Mouse (Mus musculus) thymus, postnatal 14 days (tissue): ENCODE measurements around the gene Prex1.
A peak's percentile ranks its signal among the peaks of the same experiment; 100 is the strongest.

ENCODE experiments used
- DNase-seq: peaks from one replicate; pipeline ENCODE4 v3.0.0; 2021

Gene Prex1

GRCm38 (mm10) chr2:166719930-166720305, 6.3 kb upstream of the Prex1 start:
- DNase-seq, result no peak

DNA sequence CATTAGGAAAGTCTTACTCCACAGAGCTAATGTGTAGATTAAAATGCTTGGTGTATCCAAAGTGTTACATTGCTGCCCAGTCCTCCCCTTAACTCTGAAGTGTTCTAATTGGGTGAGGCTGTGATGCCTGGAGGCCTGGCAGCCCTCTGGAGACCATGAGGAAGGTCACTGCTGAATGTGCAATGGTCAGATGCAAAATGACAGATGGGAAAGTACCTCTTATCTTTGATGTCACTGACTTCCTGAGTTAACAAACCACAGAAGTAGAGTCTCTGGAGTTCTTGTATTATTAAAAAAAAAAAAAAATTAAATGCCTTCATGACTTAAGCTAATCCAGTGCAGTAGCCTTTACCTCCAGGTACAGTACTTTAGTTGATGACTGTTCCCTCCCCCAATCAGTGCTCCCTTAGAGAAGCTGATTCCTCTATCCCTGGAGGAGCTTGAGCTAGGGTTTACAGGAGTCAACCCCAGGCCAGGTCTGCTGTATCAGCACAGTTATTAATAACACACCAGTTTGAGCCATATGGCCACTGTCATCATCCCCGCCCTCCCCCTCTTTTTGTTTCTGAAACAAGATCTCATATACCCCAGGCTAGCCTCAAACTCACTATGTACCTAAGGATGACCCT, 5.8 kb upstream of the Prex1 start:
- DNase-seq, result no peak

DNA sequence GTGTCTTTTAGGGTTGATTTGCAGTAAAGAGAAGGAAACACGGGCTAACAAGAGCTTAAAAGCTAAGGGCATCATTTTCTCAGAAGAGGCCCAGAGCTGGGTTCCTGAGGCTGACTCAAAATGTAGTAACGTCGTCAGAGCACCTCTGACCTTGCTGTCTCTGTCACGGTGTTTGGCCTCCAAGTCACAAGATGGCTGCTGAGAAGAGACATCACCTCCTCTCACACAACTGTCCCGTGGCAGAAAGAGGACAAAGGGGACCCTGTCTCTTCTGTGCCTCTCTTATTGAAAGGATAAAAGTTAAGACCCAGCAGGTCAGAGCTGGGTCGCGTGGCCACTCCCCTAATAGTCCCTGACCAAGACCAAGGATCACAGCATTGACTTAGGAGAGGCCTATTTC, 2.4 kb upstream of the Prex1 start:
- DNase-seq, result no peak

DNA sequence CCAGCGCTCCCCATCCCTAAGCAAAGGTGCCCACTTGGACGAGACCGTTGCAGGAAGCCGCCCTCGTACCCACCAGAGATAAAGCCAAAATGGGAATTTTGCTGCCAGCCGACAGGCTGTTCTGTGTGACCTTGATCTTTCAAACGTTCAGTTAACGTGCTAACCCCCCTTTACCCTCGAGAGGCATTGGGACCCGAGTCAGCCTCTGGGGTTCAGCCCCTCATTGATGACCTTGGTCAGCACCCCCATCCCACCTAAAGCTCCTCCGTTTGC, 731 bp upstream of the Prex1 start:
- no peak for DNase-seq

DNA sequence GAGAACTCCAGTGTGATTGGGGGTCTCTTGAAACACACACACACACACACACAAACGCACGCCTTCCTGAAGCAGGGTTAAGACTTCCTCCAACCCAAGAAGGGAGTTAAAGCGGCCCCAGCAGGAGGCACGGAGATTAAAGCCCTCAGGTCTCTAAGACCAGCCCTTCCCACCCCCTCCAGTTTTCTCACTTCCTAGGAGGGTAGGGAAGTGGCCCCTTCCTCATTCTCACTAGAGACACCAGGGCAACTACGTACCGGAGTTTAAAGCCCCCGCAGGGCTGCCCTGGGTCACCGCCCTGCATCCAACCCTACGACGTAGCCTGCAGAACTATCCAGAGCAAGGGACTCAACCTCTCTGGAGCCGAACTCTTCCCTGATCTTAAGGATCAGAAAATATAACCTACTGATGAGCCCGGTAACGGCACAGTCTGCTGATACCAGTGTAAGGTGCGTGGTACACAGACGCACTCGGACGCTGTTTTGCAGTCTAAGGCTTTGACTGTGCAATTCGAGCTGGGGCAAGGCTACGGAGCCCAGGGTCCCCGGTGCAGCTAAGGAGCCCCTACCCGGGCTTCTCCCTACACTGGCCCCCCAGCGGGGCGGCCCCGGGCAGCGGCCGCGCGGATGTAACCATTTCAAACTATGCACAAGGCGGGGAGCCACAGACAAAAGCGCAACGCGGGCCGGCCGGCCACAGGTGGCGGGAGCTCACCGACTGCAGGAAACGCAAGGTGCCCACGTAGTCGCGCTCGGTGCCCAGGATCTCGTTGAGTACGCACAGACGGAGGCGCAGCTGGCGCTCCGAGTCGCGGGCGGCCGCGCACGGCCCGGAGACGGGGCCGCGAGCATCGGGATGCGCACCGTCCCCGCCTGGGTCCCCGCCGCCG, 587 bp downstream of the Prex1 start:
- DNase-seq, result peak; percentile 83

- peak; percentile 53 for DNase-seq
These were observed 1.3 kb downstream of the Prex1 start for GRCm38 (mm10) chr2:166712310-166712709.

GRCm38 (mm10) chr2:166711681-166712132, 1.9 kb downstream of the Prex1 start:
- no peak for DNase-seq

DNA sequence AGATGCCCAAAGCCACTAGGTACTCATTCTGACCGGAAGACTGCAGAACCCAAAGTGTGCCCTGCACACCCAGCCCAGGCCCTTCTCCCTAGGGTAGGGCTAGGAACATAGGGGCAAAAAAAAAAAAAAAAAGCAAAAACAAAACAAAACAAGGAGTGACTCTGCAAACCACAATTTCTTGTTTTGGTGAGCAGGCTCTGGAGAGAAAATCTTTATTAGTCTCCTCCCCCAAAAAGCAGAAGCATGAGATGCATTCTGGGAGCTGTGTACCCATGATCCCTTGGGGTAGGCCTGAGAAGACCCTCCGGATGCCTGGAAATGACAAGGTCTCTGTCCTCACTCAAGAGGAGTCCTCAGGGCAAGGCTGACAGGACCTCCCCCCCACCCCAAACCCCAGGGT, 3.7 kb downstream of the Prex1 start:
- DNase-seq, result no peak

- no peak for DNase-seq
These were observed 5.3 kb downstream of the Prex1 start for GRCm38 (mm10) chr2:166708304-166708703.

DNA sequence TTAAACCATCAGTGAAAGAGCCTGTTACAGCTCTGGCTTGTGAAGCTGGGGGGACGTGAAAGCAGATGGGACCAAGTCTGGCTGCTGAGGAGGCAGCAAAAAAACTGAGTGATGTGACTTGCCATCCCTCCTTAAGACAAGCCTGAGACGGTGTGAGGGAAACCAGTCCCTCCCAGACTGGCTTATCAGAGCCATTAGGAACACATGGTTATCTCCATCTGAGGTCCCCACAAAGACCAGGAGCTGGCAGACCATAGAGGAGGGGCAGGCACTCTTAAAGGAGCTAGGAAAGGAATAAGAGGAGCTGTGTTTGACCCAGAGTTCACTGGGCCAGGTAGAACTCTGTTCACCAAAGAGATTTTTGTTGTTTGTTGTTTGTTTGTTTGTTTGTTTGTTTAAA, 7.1 kb downstream of the Prex1 start:
- DNase-seq, result no peak

DNA sequence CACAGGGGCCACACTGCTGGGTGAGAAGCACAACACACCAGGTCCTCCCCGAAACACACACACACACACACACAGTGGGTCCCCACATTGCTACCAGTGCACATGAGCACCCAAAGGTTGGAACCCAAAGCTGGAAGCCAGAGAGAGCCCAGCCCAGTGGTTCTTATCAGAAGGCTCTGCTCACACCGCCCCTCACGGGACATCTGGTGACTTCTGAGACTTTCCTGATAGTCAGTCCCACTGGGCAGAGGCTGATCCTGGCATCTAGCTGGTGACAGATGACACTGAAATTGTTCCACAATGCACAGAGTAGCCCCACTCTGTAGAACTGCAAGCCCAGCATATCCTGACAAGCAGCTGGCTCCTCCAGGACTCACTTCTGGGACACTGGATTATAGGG, 10.1 kb downstream of the Prex1 start:
- DNase-seq, result no peak

GRCm38 (mm10) chr2:166702113-166702445, 11.6 kb downstream of the Prex1 start:
- peak; percentile 54 for DNase-seq

- peak; percentile 60 for DNase-seq
These were observed 12.2 kb downstream of the Prex1 start for GRCm38 (mm10) chr2:166701248-166702112.

DNA sequence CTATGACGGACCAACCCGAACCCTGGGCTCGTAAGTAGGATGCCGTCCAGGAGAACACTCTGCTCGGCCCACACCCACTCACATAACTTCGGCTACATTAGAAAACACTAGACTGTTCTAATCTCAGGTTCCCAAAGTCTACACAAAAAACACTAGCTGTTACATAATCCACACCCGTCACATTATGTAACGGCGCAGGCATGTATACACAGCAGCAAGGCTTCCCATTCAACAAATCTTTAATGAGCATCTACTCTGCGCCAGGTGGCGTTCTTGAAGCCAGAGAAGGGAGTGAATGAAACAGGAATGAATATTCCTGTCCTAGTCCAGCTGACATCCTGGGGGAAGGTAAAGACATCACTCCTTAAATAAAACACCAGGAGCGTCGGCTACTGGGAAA, 12.9 kb downstream of the Prex1 start:
- no peak for DNase-seq

- no peak for DNase-seq
These were observed 13.5 kb downstream of the Prex1 start for GRCm38 (mm10) chr2:166700116-166700515.

- DNase-seq, result no peak
These were observed 14.1 kb downstream of the Prex1 start for GRCm38 (mm10) chr2:166699552-166699951.

DNA sequence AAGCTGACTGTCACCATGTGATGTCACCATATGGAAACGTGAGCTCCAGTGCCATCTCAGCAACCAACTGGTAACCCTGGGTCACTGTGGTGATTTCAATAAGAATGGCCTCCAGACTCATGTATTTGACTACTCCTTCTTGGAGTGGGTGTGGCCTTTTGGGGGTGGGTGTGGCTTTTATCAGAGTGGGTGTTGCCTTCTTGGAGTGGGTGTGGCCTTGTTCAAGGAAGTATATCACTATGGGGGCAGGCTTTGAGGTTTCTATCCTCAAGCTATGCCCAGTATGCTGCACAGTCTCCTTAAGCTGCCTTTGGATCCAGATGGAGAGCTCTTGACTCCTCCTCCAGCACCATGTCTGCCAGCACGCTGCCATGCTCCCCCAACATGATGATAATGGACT, 19.0 kb downstream of the Prex1 start:
- DNase-seq, result no peak

DNA sequence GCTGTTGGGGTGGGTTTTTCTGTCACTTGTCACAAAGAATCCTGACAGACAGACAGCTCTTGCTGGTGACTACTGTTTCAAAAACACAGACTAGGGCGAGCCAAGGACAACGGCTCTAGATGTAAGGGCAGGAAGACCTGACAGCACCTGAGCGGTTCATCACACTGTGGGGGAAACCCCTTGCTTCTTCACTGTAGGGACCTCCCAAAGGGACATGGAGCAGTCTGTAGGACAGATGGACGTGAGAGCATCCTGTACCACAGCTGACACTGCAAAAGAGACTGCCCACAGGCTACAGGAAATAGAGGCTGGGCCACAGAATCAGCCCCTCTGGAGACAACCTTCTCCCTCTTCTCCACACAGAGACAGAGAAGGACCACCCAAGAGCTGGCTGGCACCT, 20.2 kb downstream of the Prex1 start:
- DNase-seq, result no peak

- DNase-seq, result no peak
These were observed 21.8 kb downstream of the Prex1 start for GRCm38 (mm10) chr2:166691602-166692509.

GRCm38 (mm10) chr2:166686917-166687316, 26.7 kb downstream of the Prex1 start:
- no peak for DNase-seq

- no peak for DNase-seq
These were observed 27.8 kb downstream of the Prex1 start for GRCm38 (mm10) chr2:166685824-166686223.

GRCm38 (mm10) chr2:166683885-166684544, 29.6 kb downstream of the Prex1 start:
- no peak for DNase-seq
